Mouse (Mus musculus): ENCODE results near the gene Gpr183.

Gpr183 gene

DNA sequence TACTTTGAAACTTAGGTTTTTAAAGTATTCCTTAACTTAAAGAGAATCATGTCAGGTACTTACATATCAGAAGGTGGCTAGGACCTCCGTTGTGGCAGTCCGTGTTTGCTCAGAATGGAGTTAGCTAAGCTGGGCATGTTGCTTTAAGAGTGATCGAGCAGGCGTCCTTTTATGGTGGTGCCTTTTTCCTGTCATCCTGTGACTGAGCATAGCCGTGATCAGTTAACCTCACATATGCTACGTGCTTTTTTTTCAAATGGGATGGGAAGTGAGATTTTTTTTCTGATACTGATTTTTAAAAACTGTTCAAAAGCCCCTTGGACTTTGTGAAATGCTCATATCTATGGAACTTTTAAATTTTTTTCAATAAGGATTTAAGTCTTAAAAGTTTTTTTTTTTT lies at the start of gene Gpr183:
Gene Gpr183, minus strand, starts transcription at position 206 of the 400 bp plus-strand sequence.
- DNase-seq (ENCODE audit: extremely low read depth, low read depth), result no peak

DNA sequence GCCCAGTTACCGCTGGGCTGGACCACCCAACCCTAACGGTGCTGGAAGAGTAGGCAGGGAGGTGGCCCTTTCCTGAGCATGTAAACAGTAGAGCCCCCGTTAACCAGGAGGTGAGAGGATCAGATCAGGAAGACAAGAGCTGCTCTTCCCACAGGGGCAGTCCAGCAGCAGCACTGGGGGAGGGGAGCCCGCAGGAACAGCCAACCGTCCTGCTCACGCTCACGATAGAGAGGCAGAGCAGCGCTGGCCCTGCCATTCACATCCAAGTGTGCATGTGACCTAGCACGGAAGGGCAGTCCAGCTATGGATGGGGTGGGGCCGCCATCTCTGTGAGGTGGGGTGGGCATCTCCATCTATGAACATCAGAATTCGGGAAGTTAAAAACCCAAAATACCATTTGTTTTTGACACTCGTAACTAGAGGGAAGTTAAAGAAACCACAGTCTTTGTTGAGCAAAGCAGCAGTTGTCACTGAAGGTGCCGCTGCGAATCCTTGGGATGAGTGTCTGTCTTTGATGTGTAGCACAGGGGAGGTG lies 48.5 kb upstream of the Gpr183 start:
- no peak for DNase-seq (ENCODE audit: extremely low read depth, low read depth)

DNA sequence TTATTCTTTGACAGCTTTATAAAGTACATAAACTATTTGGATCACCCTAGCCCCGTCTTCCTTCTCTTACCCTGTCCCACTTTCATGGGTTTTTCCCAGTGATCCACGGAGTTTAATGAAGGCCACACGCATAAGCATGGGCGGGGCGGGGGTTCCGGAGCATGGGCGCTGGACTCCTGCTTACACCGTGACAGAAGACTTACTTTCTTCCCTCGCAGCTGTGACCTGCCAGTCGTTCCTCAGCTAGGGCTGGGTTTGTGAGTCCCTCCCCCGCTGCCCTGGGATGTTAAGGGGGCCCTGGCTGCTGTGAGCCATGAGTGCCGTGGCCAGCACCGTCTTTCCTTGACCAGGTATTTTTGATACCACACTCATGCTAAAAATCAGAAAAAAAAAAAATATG lies 47.8 kb upstream of the Gpr183 start:
- no peak for DNase-seq (ENCODE audit: extremely low read depth, low read depth)

- no peak for DNase-seq (ENCODE audit: extremely low read depth, low read depth)
Measured at GRCm38 (mm10) chr14:122012193-122012592, 47.2 kb upstream of the Gpr183 start.

- no peak for DNase-seq (ENCODE audit: extremely low read depth, low read depth)
Measured at GRCm38 (mm10) chr14:122011768-122012167, 46.8 kb upstream of the Gpr183 start.

DNA sequence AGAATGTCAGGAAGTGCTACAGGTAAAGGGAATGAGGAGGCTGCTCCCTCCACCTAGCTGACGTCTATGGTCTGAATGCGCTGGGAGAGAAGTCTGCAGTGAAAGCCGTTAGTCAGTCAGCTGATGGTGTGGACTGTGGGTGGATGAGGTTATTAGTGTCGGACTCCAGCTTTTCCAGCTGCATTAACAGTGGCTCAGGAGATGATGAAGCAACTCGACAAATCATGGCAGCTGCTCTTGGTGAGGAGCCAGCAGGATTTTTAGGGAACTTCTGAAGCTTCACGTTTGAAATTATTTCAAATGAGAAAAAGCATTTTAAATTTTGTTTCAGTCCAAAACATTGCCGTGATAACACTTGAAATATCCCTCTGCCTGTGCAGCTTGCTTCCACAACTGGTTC lies 45.3 kb upstream of the Gpr183 start:
- no peak for DNase-seq (ENCODE audit: extremely low read depth, low read depth)

DNA sequence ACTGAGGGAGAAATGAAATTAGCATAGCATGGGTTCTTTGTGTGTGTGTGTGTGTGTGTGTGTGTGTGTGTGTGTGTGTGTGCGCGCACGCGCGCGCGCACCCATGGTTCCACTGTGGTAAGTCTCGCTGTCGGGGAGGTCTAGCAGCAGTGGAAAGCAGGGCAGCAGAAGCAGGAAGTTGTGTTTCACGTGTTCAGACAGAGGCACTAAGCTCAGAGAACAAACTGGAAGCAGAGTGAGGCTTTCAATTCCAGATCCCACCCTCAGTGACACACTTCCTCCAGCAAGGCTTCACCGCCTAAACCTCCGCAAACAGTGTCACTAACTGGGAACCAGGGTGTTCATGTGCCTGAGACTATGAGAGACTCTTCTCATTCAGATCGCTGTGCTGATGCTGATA lies 44.5 kb upstream of the Gpr183 start:
- no peak for DNase-seq (ENCODE audit: extremely low read depth, low read depth)

GRCm38 (mm10) chr14:122008261-122008660 lies 43.3 kb upstream of the Gpr183 start:
- DNase-seq (ENCODE audit: extremely low read depth, low read depth), result no peak

DNA sequence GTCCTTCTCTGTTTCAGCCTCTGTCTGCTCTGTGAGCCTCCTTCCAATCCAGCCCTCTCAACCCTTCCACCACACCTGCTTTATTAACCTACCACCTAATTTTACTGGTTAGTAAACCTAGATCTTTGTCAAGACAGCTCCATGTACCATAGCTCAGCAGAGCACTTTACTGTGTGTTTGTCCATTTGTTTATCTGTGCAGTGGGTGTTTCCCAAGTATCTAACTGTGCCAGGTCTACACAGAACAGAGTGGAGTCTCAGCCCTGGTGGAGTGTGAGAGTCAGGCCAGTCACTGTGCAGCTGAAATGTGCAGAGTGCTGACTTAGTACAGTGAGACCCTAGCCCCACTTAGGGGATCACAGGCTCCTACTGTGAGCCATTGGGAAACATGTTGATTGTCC lies 38.8 kb upstream of the Gpr183 start:
- no peak for DNase-seq (ENCODE audit: extremely low read depth, low read depth)

GRCm38 (mm10) chr14:122002224-122002623 lies 37.2 kb upstream of the Gpr183 start:
- DNase-seq (ENCODE audit: extremely low read depth, low read depth), result no peak

DNA sequence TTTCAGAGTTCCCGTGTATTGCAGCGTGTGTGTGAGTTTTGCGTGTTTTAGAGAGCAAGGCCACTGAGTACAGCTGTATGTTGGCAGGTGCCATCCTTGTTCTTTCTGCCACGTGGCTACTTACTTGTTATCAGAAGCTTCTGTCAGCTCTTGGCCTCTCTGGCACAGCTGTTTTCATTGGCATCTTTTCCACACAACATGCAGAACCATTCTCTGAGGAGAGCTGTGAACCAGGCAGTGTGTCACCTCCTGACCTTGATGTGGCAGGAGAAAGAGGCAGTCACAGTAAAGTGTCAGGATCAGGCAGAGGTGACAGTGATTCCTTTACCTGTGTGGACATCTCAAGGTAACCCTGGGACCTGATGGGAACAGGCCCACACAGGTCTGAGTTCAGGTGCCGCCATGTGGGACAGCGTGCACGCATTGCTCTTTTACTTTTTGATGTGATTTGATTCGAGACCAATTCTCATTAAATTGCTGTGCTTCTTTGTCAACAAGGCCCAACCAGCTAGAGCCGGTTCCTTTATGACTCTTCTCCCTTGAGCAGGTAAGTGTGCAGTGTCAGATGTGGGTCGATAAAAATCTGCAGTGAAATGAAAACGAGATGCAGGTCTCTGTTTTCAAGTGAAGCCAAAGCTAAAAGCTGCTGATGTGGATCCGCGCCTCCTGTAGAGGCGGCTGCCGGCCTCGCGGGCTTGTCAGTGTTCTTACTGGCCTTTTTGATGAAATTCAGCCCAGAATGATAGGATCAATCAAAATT lies 35.5 kb upstream of the Gpr183 start:
- no peak for DNase-seq (ENCODE audit: extremely low read depth, low read depth)

DNA sequence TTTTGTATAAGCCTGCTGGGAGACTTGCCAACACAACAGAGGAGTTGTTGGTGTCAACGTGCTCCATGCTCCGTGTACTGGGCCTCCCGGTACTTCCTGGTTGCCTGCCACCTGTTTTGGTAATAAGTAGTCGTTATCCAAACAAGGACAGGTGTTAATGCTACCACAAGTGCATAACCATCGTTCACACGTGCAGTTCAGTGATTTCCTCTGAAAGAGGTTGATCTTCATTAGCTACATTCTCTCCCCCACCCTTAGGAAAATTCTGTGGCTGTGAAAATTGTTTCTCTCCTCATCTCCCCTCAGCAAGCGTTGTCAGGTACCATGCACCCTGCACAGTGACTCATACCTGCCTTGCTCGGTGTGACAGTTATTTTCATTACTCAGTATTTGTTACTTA lies 34.5 kb upstream of the Gpr183 start:
- DNase-seq (ENCODE audit: extremely low read depth, low read depth), result no peak

DNA sequence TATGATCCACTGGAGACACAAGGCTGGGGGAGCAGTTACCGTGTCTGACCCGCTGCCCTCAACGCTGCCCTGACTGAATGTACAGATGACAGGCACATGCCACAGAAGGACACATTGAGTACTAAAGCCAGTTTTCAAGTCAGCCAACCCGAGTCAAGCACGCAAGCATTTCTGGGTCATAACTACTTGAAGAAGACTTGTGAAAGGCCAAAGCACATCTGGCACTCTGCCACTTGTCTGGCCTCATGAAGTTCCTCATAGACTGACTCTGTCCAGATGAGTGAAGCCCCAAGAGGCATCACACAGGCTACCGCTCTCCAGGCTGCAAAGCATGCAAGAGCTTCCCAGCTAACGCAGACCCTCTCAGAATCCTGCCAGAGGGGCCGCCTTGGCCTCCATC lies 31.8 kb upstream of the Gpr183 start:
- DNase-seq (ENCODE audit: extremely low read depth, low read depth), result no peak

- peak; percentile 44 for DNase-seq (ENCODE audit: extremely low read depth, low read depth)
Measured at GRCm38 (mm10) chr14:121995557-121995870, 30.5 kb upstream of the Gpr183 start.

GRCm38 (mm10) chr14:121994846-121995556 lies 30.0 kb upstream of the Gpr183 start:
- peak; percentile 42 for DNase-seq (ENCODE audit: extremely low read depth, low read depth)

- no peak for DNase-seq (ENCODE audit: extremely low read depth, low read depth)
Measured at GRCm38 (mm10) chr14:121994171-121994700, 29.2 kb upstream of the Gpr183 start.

- DNase-seq (ENCODE audit: extremely low read depth, low read depth), result no peak
Measured at GRCm38 (mm10) chr14:121993616-121994015, 28.6 kb upstream of the Gpr183 start.

GRCm38 (mm10) chr14:121992395-121993280 lies 27.6 kb upstream of the Gpr183 start:
- no peak for DNase-seq (ENCODE audit: extremely low read depth, low read depth)

DNA sequence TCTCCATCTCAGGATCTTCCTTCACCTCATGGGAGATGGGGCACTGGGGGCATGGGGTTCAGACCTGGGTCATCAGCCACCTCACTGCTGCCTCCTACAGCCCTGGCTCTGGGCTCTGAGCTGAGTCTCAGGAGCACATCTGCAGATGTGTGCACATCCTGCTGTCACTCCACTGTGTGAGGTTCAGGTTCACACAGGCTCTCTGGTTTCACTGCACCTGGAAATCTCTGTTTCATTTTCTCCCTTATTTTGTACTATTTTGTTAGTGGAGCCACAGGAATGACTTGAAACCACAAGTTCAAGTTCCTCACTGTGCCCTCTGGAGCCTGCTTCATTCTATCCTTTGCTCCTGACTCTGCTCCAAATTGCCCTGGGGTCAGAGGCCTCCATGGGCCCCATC lies 26.9 kb upstream of the Gpr183 start:
- no peak for DNase-seq (ENCODE audit: extremely low read depth, low read depth)

DNA sequence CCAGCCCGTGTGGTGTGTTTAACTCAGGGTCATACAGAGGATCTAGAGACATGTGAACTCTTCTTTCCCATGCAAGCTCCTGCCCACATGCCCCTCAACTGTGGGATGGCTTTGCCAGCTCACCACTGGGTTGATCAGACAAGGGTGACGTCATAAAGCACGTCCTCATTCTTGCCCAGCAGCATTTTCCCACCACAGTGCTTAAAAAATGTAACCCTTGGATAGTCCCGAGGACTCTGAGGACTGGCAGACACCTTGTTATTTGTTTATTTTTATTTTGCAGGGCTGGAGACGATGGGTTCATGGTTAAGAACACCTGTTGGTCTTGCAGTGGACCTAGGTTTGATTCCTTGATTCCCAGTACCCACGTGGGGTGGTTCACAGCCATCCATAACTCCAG lies 25.9 kb upstream of the Gpr183 start:
- no peak for DNase-seq (ENCODE audit: extremely low read depth, low read depth)

GRCm38 (mm10) chr14:121989869-121990268 lies 24.9 kb upstream of the Gpr183 start:
- DNase-seq (ENCODE audit: extremely low read depth, low read depth), result no peak

DNA sequence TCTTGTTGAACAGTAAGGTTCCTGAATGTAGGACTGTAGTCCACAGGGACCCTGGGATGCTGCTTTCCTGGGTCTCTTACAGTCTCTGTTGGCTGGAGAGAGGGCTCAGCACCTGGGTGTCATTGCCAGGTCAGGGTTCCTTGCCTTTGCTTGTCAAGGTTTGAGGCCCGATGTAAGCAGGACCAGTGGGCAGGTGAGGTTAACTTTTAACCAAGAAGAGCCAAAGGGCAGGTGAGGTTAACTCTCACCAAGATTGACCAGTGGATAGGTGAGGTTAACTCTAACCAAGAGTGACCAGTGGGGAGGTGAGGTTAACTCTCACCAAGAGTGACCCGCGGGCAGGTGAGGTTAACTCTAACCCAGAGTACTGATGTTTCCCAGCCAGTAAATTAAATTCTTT lies 24.3 kb upstream of the Gpr183 start:
- no peak for DNase-seq (ENCODE audit: extremely low read depth, low read depth)

All from MEL-GATA-1-ER (cell line).